Mouse (Mus musculus) central nervous system, embryonic 14 days (tissue): Measurements from ENCODE around the gene Acy3. TPM values are rescaled to one million over a fixed set of nuclear protein-coding genes. Genes with fewer than 3 reads are reported as not detected.

ENCODE experiments used
- polyA plus RNA-seq: library from polyadenylated mRNA; depleted of rRNA; stranded (reverse); fragments of >200 nt; gene quantifications from 2 replicates; pipeline ENCODE4 v1.2.3, GENCODE M21; 2012; rRNA removed

Acy3 gene
- polyA plus RNA-seq = 2.3 and 3.3 TPM in 2 replicates

GRCm38 (mm10) chr19:3986334-3986733 is at the start of gene Acy3:
Gene Acy3 (plus strand): TSS chr19:3986570.

GRCm38 (mm10) chr19:3958470-3958869 is 27.9 kb upstream of the Acy3 start, which contains the start of gene Aldh3b3:
Gene Aldh3b3 (plus strand): TSS chr19:3958645.

GRCm38 (mm10) chr19:3972229-3972628 is 14.1 kb upstream of the Acy3 start, which contains the start of gene Aldh3b2:
Gene Aldh3b2 (plus strand): TSS chr19:3972328.

GRCm38 (mm10) chr19:3992416-3992815 is 6.0 kb downstream of the Acy3 start, which contains the start of gene Tbx10:
Gene Tbx10 (plus strand): TSS chr19:3992752.

GRCm38 (mm10) chr19:4000119-4000900 is 13.9 kb downstream of the Acy3 start, which contains the start of the genes Nudt8 and Gm49405:
Gene Nudt8 (plus strand): TSS chr19:4000580.
Gene Gm49405 (plus strand): TSS chr19:4000626.

GRCm38 (mm10) chr19:4003112-4003511 is 16.7 kb downstream of the Acy3 start, which contains the start of gene Doc2g:
Gene Doc2g (plus strand): TSS chr19:4003313.

GRCm38 (mm10) chr19:4012432-4013022 is 26.2 kb downstream of the Acy3 start, which contains the start of gene Ndufv1:
Gene Ndufv1 (minus strand): TSS chr19:4012806.

GRCm38 (mm10) chr19:4037788-4038232 is 51.4 kb downstream of the Acy3 start, which contains the start of gene Gstp1:
Gene Gstp1 (minus strand): TSS chr19:4037985.

Other genes starting within 250 kb of the Acy3 start
- gene Kmt5b, start 219.1 kb upstream of the Acy3 start, polyA plus RNA-seq = 50.3 and 52.3 TPM in 2 replicates
- 83.3 and 86.1 TPM in 2 replicates for gene Chka, start 134.8 kb upstream of the Acy3 start, polyA plus RNA-seq
- 48.5 and 61.6 TPM in 2 replicates for gene Tcirg1, start 79.4 kb upstream of the Acy3 start, polyA plus RNA-seq
- gene Ndufs8, start 73.8 kb upstream of the Acy3 start, polyA plus RNA-seq = 173 and 186 TPM in 2 replicates
- gene Aldh3b1, start 56.8 kb upstream of the Acy3 start, polyA plus RNA-seq = 1.7 and 1.8 TPM in 2 replicates
- 14.5 and 15.1 TPM in 2 replicates for gene Unc93b1, start 51.4 kb upstream of the Acy3 start, polyA plus RNA-seq
- 0.05 TPM in 1 of 2 replicates, not detected in the other for gene Aldh3b3, start 27.9 kb upstream of the Acy3 start, polyA plus RNA-seq
- 0.32 and 1.8 TPM in 2 replicates for gene Aldh3b2, start 14.2 kb upstream of the Acy3 start, polyA plus RNA-seq
- gene Tbx10, start 6.2 kb downstream of the Acy3 start, polyA plus RNA-seq = 0.05 and 0.21 TPM in 2 replicates
- 14.7 and 17.5 TPM in 2 replicates for gene Nudt8, start 14.0 kb downstream of the Acy3 start, polyA plus RNA-seq
- gene Gm49405, start 14.1 kb downstream of the Acy3 start, polyA plus RNA-seq = 9.0 and 9.6 TPM in 2 replicates
- 23.9 and 25.6 TPM in 2 replicates for gene Doc2g, start 16.7 kb downstream of the Acy3 start, polyA plus RNA-seq
- 172 and 187 TPM in 2 replicates for gene Ndufv1, start 26.2 kb downstream of the Acy3 start, polyA plus RNA-seq
- gene Gstp1, start 51.4 kb downstream of the Acy3 start, polyA plus RNA-seq = 226 and 263 TPM in 2 replicates
- gene Gstp2, start 59.5 kb downstream of the Acy3 start, polyA plus RNA-seq = 1.2 and 5.2 TPM in 2 replicates
- 0.38 TPM in 1 of 2 replicates, not detected in the other for gene Gstp3, start 73.0 kb downstream of the Acy3 start, polyA plus RNA-seq
- gene Cabp2, start 95.0 kb downstream of the Acy3 start, polyA plus RNA-seq = not detected in 2 replicates
- gene Cdk2ap2, start 110.6 kb downstream of the Acy3 start, polyA plus RNA-seq = 51.1 and 56.1 TPM in 2 replicates
- gene Pitpnm1, start 113.4 kb downstream of the Acy3 start, polyA plus RNA-seq = 112 and 116 TPM in 2 replicates
- 122 and 129 TPM in 2 replicates for gene Aip, start 139.3 kb downstream of the Acy3 start, polyA plus RNA-seq
- 0.05 and 0.06 TPM in 2 replicates for gene Gpr152, start 153.2 kb downstream of the Acy3 start, polyA plus RNA-seq
- 0.03 and 0.05 TPM in 2 replicates for gene Cabp4, start 157.5 kb downstream of the Acy3 start, polyA plus RNA-seq
- gene Coro1b, start 162.0 kb downstream of the Acy3 start, polyA plus RNA-seq = 245 and 266 TPM in 2 replicates
- gene Ptprcap, start 167.0 kb downstream of the Acy3 start, polyA plus RNA-seq = 1.6 and 2.9 TPM in 2 replicates
- gene Rps6kb2, start 176.8 kb downstream of the Acy3 start, polyA plus RNA-seq = 75.7 and 77.5 TPM in 2 replicates
- 3.6 and 4.1 TPM in 2 replicates for gene Carns1, start 188.9 kb downstream of the Acy3 start, polyA plus RNA-seq
- 2.0 and 3.4 TPM in 2 replicates for gene Tbc1d10c, start 204.7 kb downstream of the Acy3 start, polyA plus RNA-seq
- gene Ppp1ca, start 205.5 kb downstream of the Acy3 start, polyA plus RNA-seq = 403 and 409 TPM in 2 replicates
- gene Rad9a, start 215.1 kb downstream of the Acy3 start, polyA plus RNA-seq = 39.4 and 40.6 TPM in 2 replicates
- gene Clcf1, start 227.7 kb downstream of the Acy3 start, polyA plus RNA-seq = 2.9 and 7.3 TPM in 2 replicates
- 1.2 TPM in 1 of 2 replicates, not detected in the other for gene AC109138.7, start 227.8 kb downstream of the Acy3 start, polyA plus RNA-seq
- gene Pold4, start 245.3 kb downstream of the Acy3 start, polyA plus RNA-seq = 28.6 and 30.9 TPM in 2 replicates